Mouse (Mus musculus) layer of hippocampus, postnatal 36 days (tissue): ENCODE data around the gene Adcy4. TPM values are rescaled to one million over a fixed set of nuclear protein-coding genes. Genes with fewer than 3 reads are reported as not detected.

Source experiments
- DNase-seq, 2 experiments: peaks; one replicate each; pipeline ENCODE4 v3.0.0; 2022
- total RNA-seq, 2 experiments: library from RNA; stranded (reverse); gene quantifications; 2 replicates each; pipeline ENCODE4 v1.2.3; 2021

Gene Adcy4
- total RNA-seq, 2 experiments from 2014 or later: 2.5 to 3.2 TPM

GRCm38 (mm10) chr14:55787731-55788130, 3.8 kb upstream of the Adcy4 start:
- DNase-seq: no peak

DNA sequence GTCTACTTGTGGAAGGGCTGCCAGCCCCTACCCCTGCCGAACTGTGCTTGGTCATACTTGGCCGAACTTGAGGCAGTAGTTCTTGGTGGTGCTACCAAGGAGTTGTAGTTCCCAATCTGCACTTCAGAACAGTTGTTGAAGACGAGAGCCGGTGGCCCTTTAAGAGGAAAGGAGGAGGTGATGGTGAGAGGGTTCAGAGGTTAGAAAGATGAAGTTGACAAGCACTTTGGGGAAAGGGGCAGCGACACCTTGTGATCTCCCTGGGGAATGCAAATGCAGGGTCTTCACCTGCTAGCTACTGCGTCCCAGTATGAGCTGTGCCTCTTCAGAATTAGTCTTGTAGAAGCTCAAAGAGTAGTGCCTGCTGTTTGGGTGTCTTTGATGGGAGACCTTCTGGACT, 1.3 kb upstream of the Adcy4 start:
- no peak for DNase-seq

DNA sequence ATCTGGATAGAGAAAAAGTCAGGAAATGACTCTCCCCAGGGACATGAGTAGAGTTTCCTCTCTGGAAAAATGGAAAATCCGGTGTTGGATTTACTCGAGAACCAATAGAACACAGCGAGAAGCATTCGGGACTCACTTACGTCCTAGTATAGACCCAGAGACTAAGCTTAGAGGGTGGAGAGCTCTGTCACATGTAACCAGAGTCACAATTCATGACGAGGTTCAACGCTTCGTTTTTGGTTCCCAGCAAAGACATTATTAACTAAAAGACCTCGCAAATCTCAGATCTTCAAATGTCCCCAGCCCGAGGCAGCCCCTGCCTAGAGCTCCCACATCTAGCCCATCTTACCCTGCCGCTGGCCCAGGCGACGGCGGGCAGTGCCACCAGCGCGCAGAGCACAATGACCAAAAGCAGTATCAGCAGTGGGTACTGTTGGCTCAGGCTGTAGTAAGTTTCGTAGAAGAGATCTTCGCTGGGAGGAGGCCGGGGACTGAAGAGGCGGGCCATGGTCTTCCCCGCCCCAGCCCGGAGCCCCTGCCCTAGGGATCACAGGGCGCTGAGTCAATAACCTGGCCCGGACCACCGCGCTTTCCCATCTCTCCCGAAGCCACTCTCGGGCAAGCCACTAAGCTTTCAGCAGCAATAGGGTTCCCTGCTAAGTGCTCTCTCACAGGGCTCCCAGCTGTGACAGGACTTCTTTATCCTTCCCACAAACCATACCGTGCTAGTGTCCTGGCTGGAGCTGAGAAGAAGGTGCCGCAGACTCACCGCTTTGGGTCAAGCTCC, 531 bp downstream of the Adcy4 start:
- DNase-seq: no peak

DNA sequence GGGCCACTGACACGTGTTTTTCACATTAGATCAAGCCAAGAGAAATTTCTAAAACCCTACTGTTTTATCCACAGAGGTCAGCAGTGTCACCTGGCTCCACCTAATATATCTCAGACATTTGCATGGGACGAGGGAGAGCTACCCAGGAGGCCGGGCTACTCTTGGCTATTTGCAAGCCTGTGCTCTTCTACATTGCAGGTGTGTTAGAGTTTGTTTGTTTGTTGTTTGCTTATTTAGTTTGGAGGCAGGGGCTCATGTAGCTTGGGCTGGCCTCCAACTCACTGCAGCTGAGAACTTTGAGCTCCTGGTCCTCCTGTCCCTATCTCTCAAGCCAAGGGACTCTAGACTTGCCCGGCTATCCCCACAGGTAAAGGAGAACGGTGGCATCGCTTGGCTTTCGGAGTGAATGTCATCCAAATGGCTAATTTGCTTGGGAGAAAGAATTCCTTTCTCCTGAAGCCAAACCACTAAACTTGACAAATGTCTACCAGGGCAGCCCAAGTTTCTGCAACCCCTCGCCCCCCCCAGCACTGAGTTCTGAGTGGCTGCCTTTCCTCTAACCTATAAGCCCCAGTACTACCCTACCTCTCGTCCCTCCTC, 1.4 kb downstream of the Adcy4 start:
- no peak for DNase-seq

- peak in 1 of 2 experiments; percentile 43 for DNase-seq
These were observed 2.6 kb downstream of the Adcy4 start for GRCm38 (mm10) chr14:55781310-55781709.

- no peak for DNase-seq
These were observed 3.2 kb downstream of the Adcy4 start for GRCm38 (mm10) chr14:55780736-55781135.

DNA sequence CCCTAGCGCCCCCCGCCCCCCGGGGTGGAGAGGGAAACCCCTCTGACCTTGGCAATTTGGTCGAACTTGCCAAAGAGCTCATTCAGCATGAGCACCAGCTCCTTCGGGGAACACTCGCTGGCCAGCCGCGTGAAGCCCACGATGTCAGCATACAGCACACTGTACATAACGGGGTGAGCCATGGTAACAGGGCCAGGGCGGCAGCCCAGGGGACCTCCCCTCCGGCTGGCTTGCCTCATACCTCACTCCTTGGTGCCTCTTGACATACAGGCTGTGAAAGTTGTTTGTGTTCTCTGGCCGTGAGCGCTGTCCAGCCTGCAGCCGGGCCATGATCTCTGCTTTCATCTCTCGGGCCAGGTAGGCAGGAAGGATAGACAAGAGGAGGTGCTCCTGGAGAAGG, 4.2 kb downstream of the Adcy4 start:
- DNase-seq: no peak

DNA sequence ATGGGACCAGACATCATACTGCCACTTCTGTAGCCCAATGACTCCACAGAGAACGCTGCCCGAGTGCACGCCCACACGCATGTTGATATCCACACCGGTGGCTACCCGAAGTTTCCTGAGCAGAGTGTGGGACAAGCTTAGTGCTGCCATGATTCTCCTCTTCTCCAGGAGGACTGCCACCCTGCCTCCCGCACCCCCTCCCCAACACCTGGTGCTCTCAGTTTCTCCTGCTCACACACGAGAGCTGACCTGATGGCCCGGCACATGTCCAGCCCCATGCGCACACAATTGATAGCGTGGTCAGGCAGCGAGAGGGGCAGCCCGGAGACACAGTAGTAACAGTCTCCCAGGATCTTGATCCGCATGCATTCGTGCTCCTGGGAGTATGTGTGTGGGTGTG, 5.2 kb downstream of the Adcy4 start:
- no peak for DNase-seq

DNA sequence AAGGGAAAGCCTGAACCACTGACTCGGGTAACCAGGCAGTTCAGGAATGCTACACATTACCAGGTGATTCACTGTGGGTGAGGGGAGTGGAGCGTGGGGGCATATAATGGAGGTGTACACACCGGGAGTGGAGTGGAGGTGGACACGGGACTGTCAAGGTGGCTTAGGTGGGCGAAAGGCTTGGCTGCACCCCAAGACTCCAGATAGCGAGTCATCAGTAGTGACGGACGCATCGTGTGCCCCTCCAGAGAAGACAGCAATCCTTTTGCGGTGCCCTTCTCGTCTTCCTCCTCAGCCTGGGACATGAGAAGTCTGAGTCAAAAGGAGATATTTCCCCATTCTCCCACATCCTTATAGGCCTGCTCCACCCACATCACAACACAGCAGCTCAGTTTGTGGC, 6.1 kb downstream of the Adcy4 start:
- DNase-seq: no peak

DNA sequence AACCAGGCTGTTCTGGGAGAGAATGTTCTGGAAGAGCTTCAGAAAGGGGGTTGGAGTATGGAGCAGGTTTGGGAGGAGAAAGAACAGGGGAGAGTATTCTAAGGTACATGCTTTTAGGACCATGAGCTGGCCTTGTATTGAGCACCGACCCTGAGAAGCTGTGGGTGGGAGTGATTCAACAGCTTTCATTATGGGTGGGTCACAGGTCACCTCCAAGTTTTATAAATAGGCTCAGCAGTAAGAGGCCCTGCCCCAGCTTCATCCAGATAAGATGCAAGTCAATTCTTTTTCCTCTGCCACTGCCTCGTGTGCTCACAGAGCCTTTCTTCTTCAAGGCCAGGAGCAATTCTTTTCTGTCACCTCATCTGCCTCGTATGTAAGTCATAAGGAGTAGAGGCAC, 6.7 kb downstream of the Adcy4 start:
- DNase-seq: no peak

DNA sequence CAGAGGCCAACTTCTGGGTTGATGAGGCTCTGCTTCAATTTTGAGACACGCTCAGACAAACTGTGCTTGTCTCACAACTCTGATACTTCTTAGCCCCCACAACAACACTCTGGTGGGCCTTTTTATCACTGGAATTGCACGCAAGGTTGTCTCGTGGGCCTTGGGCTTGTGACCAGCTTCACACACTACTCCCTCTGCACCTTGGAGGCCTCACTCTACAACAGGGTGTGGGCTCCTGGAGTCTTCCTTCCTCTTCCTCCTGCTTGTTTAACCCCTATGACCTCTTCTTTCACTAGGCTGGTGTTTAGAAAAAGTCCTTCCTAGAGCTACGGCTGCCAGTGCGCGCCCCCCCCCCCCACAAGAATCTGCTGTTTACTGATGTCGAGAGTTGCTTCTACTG, 7.2 kb downstream of the Adcy4 start:
- DNase-seq: no peak

- DNase-seq: no peak
These were observed 14.7 kb downstream of the Adcy4 start for GRCm38 (mm10) chr14:55769087-55769703.

DNA sequence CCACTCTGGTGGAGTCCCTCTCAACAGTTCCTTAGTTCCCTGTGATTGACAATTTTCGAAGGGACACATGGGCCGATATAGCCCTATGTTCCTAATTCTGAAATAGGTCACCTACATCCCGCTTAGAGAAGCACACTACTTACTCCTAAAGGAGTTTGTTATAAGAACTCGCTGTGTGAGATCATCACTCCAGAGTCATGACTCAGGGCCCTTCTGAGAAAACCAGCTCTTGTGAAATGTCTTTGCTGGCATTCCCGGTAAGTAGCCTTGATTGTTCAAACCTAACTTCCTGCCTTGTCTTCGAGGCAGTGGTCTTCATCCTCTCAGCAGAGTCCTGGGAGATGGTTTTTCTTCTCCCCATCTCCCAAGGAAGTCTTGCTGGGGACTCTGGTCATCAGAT, 15.3 kb downstream of the Adcy4 start:
- DNase-seq: no peak

DNA sequence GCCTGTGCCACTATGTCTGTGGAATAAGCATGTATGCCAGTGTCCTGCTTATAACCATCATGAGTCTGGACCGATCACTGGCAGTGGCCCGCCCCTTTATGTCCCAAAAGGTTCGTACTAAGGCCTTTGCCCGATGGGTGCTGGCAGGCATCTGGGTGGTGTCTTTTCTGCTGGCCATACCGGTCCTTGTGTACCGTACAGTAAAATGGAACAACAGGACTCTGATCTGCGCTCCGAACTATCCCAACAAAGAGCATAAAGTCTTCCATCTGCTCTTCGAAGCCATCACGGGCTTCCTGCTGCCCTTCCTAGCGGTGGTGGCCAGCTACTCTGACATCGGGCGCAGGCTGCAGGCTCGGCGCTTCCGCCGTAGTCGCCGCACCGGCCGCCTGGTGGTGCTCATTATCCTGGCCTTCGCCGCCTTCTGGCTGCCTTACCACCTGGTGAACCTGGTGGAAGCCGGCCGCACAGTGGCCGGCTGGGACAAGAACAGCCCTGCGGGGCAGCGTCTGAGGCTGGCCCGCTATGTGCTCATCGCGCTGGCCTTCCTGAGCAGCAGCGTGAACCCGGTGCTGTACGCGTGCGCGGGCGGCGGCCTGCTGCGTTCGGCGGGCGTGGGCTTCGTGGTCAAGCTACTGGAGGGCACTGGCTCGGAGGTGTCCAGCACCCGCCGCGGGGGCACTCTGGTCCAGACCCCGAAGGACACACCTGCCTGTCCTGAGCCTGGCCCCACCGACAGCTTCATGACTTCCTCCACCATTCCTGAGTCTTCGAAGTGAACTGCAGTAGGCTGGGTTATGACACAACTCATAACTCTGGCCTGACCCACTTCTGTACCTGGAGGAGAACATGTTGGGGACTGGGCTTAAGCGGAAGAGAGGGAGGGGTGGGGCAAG, 16.1 kb downstream of the Adcy4 start:
- no peak for DNase-seq

DNA sequence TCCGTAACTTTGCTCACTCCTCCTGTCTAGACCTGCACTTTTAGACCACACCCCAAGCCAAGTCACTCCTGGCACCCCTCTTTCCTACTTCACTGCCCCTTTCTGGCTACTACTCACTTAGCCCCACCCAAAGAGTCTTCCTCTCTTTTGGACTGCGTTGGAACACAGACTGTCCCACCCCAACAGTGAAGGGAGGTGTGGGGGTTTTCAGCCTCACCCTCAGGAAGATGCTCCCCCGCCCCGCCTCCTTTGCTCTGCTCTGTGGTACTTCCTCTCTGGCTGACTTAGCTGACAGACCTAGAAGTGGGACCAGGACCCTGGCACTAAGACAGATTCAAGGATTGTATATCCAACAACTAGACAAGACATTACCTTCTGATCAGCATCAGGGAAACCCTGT, 18.2 kb downstream of the Adcy4 start, which contains the start of gene Ltb4r1:
Gene Ltb4r1, plus strand, starts transcription at position 267 of the 400 bp plus-strand sequence.
- no peak for DNase-seq

GRCm38 (mm10) chr14:55763166-55763565, 20.7 kb downstream of the Adcy4 start:
- DNase-seq: no peak

DNA sequence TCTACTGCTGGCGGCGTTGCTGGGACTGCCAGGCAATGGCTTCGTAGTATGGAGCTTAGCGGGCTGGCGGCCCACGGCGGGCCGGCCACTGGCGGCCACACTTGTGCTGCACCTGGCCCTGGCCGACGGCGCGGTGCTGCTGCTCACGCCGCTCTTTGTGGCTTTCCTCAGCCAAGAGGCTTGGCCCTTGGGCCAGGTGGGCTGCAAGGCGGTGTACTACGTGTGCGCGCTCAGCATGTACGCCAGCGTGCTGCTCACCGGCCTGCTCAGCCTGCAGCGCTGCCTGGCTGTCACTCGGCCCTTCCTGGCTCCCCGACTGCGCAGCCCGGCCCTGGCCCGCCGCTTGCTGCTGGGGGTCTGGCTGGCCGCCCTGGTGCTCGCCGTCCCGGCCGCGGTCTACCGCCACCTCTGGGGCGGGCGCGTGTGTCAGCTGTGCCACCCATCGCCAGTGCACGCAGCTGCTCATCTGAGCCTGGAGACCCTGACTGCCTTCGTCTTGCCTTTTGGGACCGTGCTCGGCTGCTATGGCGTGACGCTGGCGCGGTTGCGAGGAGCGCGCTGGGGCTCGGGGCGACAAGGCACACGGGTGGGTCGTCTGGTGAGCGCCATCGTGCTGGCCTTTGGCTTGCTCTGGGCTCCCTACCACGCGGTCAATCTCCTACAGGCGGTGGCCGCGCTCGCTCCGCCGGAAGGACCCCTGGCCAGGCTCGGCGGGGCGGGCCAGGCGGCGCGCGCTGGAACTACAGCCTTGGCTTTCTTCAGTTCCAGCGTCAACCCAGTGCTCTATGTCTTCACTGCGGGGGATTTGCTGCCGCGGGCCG, 21.7 kb downstream of the Adcy4 start:
- DNase-seq: peak; percentile 32 to 33

GRCm38 (mm10) chr14:55761163-55761562, 22.7 kb downstream of the Adcy4 start, which contains the start of gene Ltb4r2:
Gene Ltb4r2, plus strand, starts transcription at chr14:55761428.
- DNase-seq: no peak

DNA sequence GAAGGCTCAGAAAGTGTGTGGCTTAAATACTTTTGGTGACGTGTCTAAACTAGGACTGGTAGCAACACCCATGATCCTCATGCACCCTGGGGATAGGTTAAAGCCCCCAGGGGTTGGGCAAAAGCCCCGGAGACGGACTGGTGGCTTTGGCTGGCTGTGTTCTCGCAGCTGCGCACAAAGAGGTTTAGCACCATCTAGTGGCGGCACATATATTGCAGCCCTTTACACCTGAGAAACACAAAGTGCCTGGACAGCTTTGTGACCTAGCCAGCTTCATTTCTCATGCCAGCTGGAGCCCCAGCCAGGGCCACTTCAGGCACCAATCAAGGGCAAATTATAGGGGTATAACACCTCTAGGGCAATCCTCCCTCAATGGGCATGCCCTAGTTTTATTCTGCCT, 23.7 kb downstream of the Adcy4 start:
- DNase-seq: peak; percentile 72 to 77

DNA sequence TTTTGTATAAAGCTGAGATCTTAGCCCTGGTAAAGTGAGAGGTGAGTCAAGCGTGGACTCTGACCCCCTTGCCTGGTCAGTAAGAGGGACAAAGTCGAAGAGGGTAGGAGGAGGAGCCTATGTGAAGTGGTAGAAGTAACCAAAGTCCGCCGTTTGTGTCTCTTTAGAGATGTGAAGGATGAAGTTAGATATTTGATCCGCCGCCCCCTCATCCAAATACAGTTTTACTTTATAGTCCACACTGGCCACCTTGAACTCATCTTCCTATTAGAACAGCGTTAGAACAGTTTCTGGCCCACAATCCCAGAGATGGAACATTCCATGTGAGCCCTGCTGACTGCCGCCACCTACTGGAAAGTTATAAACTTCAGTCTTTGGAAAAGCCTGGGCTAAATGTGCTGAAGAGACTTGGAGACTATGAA, 25.5 kb downstream of the Adcy4 start, which contains the start of gene Cideb:
Gene Cideb, minus strand, starts transcription at position 96 of the 422 bp plus-strand sequence.
- no peak for DNase-seq

GRCm38 (mm10) chr14:55757566-55757965, 26.3 kb downstream of the Adcy4 start:
- no peak for DNase-seq
